Mouse (Mus musculus) hindbrain, embryonic 16.5 days (tissue): ENCODE results near the gene Ppm1l. TPM values are rescaled to one million over a fixed set of nuclear protein-coding genes. Genes with fewer than 3 reads are reported as not detected.
A peak's percentile ranks its signal among the peaks of the same experiment; 100 is the strongest.
"Not testable (repeated sequence)": the region's sequence is repeated elsewhere in the genome, so short reads cannot be mapped to it uniquely, and the experiment has no call there.

Experiments used
- ATAC-seq: fragments of 200-750 bp; cut with Nextera tagmentation; 2 replicates; pipeline ENCODE4 v1.8.0; 2017; ENCODE audit warnings: moderate TSS enrichment, moderate library complexity
- H3K27ac ChIP-seq: fragments of 300-500 bp; sonication (generic); 2 replicates; pipeline ENCODE4 v1.5.1; 2014; ENCODE audit warnings: low read depth, mild to moderate bottlenecking, control low read depth, low read length, moderate library complexity
- H3K27me3 ChIP-seq: fragments of 300-500 bp; sonication (generic); replicated peaks from 2 replicates; pipeline ENCODE4 v1.6.1; 2014; ENCODE audit warnings: low read length; ENCODE audit not compliant: control insufficient read depth, insufficient read depth
- H3K36me3 ChIP-seq: fragments of 300-500 bp; sonication (generic); 2 replicates; pipeline ENCODE4 v1.6.1; 2014; ENCODE audit warnings: mild to moderate bottlenecking, low read length, moderate library complexity, mixed read lengths; ENCODE audit not compliant: control insufficient read depth, insufficient read depth
- H3K4me1 ChIP-seq: fragments of 300-500 bp; sonication (generic); 2 replicates; pipeline ENCODE4 v1.6.1; 2014; ENCODE audit warnings: low read depth, low read length; ENCODE audit not compliant: control insufficient read depth, insufficient read depth
- H3K4me2 ChIP-seq: fragments of 300-500 bp; sonication (generic); 2 replicates; pipeline ENCODE4 v1.6.1; 2014; ENCODE audit warnings: mild to moderate bottlenecking, low read length, control low read depth, moderate library complexity
- H3K4me3 ChIP-seq: fragments of 300-500 bp; sonication (generic); 2 replicates; pipeline ENCODE4 v1.5.1; 2014; ENCODE audit warnings: mild to moderate bottlenecking, low read length, control low read depth, moderate library complexity
- H3K9ac ChIP-seq: fragments of 300-500 bp; sonication (generic); 2 replicates; pipeline ENCODE4 v1.6.1; 2014; ENCODE audit warnings: low read depth, mild to moderate bottlenecking, control low read depth, low read length, moderate library complexity
- H3K9me3 ChIP-seq: fragments of 300-500 bp; sonication (generic); 2 replicates; pipeline ENCODE4 v1.6.1; 2014; ENCODE audit warnings: mild to moderate bottlenecking, low read length, moderate library complexity; ENCODE audit not compliant: control insufficient read depth
- WGBS: fragments of 180-500 bp; shearing (Covaris S2); extraction: QIAGEN DNeasy Blood & Tissue Kit; methylation state at CpG from one replicate; pipeline ENCODE4 v1.1.7; 2014; 5-methylcytosine and 5-hydroxymethylcytosine counted together
- polyA plus RNA-seq: library from polyadenylated mRNA; unstranded; fragments of >200 nt; fragmentation: Nextera tagmentation; extraction: Ambion mirVana; gene quantifications from 2 replicates; pipeline ENCODE4 v1.2.1, GENCODE M21; 2015

The Ppm1l gene
- polyA plus RNA-seq, 1 experiment from 2014 or later, result 19.1 TPM

GRCm38 (mm10) chr3:69374538-69374937 lies 57.9 kb downstream of the Ppm1l start:
- H3K9ac ChIP-seq, result no peak overlapping the region
- H3K4me1 ChIP-seq, result peaks cover 2% of the 10 kb centered on the region; the same call in 1 of the 2 replicates
- 0 out of 2 replicates have a peak, but pooled peaks have one; percentile 41 for ATAC-seq
- no peaks in the 10 kb centered on the region for H3K9me3 ChIP-seq
- no peak overlapping the region for H3K4me3 ChIP-seq
- no peaks in the 10 kb centered on the region for H3K36me3 ChIP-seq
- H3K4me2 ChIP-seq, result no peak overlapping the region
- H3K27ac ChIP-seq, result no peak overlapping the region
- WGBS, result 81% methylated on average over 5 of the region's 5 CpGs
- H3K27me3 ChIP-seq, result no peaks in the 10 kb centered on the region

GRCm38 (mm10) chr3:69374983-69375382 lies 58.3 kb downstream of the Ppm1l start:
- Histone ChIP-seq H3K4me2 (no peak overlapping the region), H3K27me3 (no peaks in the 10 kb centered on the region), H3K27ac (no peak overlapping the region), H3K4me3 (no peak overlapping the region), H3K4me1 (peaks cover 2% of the 10 kb centered on the region; the same call in 1 of the 2 replicates), H3K9me3 (no peaks in the 10 kb centered on the region), H3K9ac (no peak overlapping the region), H3K36me3 (no peaks in the 10 kb centered on the region)
- ATAC-seq, result 0 out of 2 replicates have a peak, but pooled peaks have one; percentile 28
- 83% methylated on average over 5 of the region's 5 CpGs for WGBS

GRCm38 (mm10) chr3:69381213-69381612 lies 64.6 kb downstream of the Ppm1l start:
- no peaks in the 10 kb centered on the region for H3K4me1 ChIP-seq
- no peak overlapping the region for H3K4me3 ChIP-seq
- no peaks in the 10 kb centered on the region for H3K27me3 ChIP-seq
- no peak overlapping the region for H3K4me2 ChIP-seq
- H3K36me3 ChIP-seq, result no peaks in the 10 kb centered on the region
- whole genome bisulfite sequencing, result 83% methylated on average over 4 of the region's 4 CpGs
- H3K27ac ChIP-seq, result no peak overlapping the region
- no peak overlapping the region for H3K9ac ChIP-seq
- no peak for ATAC-seq
- no peaks in the 10 kb centered on the region for H3K9me3 ChIP-seq

GRCm38 (mm10) chr3:69391834-69392233 lies 75.2 kb downstream of the Ppm1l start:
- not testable (repeated sequence) for H3K27me3 ChIP-seq, H3K9me3 ChIP-seq, H3K27ac ChIP-seq, H3K9ac ChIP-seq, H3K36me3 ChIP-seq, ATAC-seq, H3K4me3 ChIP-seq, H3K4me2 ChIP-seq, H3K4me1 ChIP-seq
- 93% methylated on average over 10 of the region's 10 CpGs for WGBS

GRCm38 (mm10) chr3:69392298-69392697 lies 75.6 kb downstream of the Ppm1l start:
- Histone ChIP-seq H3K9ac (no peak overlapping the region), H3K4me3 (no peak overlapping the region), H3K9me3 (peaks cover 2% of the 10 kb centered on the region; the same call in 1 of the 2 replicates), H3K27ac (no peak overlapping the region), H3K4me2 (no peak overlapping the region), H3K4me1 (no peaks in the 10 kb centered on the region; the same call in 1 of the 2 replicates), H3K27me3 (no peaks in the 10 kb centered on the region), H3K36me3 (no peaks in the 10 kb centered on the region)
- ATAC-seq, result no peak
- whole genome bisulfite sequencing, result 74% methylated on average over 5 of the region's 5 CpGs

- H3K4me3 ChIP-seq, result no peak overlapping the region
- peaks cover 2% of the 10 kb centered on the region; the same call in 1 of the 2 replicates for H3K9me3 ChIP-seq
- no peak overlapping the region for H3K9ac ChIP-seq
- H3K36me3 ChIP-seq, result no peaks in the 10 kb centered on the region
- no peak overlapping the region for H3K4me2 ChIP-seq
- 82% methylated on average over 9 of the region's 9 CpGs for WGBS
- no peaks in the 10 kb centered on the region for H3K27me3 ChIP-seq
- no peak overlapping the region for H3K27ac ChIP-seq
- no peaks in the 10 kb centered on the region; the same call in 1 of the 2 replicates for H3K4me1 ChIP-seq
- ATAC-seq, result no peak; the same call in 1 of the 2 replicates
These were observed 76.4 kb downstream of the Ppm1l start for GRCm38 (mm10) chr3:69393079-69393478.

GRCm38 (mm10) chr3:69393991-69394390 lies 77.3 kb downstream of the Ppm1l start:
- Histone ChIP-seq H3K27me3 (no peaks in the 10 kb centered on the region), H3K4me2 (no peak overlapping the region), H3K27ac (no peak overlapping the region), H3K4me3 (no peak overlapping the region), H3K9ac (no peak overlapping the region), H3K4me1 (no peaks in the 10 kb centered on the region; the same call in 1 of the 2 replicates), H3K9me3 (peaks cover 2% of the 10 kb centered on the region; the same call in 1 of the 2 replicates), H3K36me3 (no peaks in the 10 kb centered on the region)
- 65% methylated on average over 3 of the region's 3 CpGs for WGBS
- ATAC-seq, result no peak

GRCm38 (mm10) chr3:69395084-69395483 lies 78.4 kb downstream of the Ppm1l start:
- H3K4me2 ChIP-seq, result no peak overlapping the region
- H3K36me3 ChIP-seq, result no peaks in the 10 kb centered on the region
- H3K9me3 ChIP-seq, result peaks cover 2% of the 10 kb centered on the region; the same call in 1 of the 2 replicates
- H3K27ac ChIP-seq, result no peak overlapping the region
- H3K27me3 ChIP-seq, result no peaks in the 10 kb centered on the region
- no peaks in the 10 kb centered on the region; the same call in 1 of the 2 replicates for H3K4me1 ChIP-seq
- ATAC-seq, result no peak
- 85% methylated on average over 5 of the region's 5 CpGs for WGBS
- H3K4me3 ChIP-seq, result no peak overlapping the region
- no peak overlapping the region for H3K9ac ChIP-seq

GRCm38 (mm10) chr3:69397733-69398132 lies 81.1 kb downstream of the Ppm1l start:
- Histone ChIP-seq H3K9me3 (peaks cover 2% of the 10 kb centered on the region; the same call in 1 of the 2 replicates), H3K4me2 (no peak overlapping the region), H3K4me1 (no peaks in the 10 kb centered on the region; the same call in 1 of the 2 replicates), H3K27me3 (no peaks in the 10 kb centered on the region), H3K4me3 (no peak overlapping the region), H3K27ac (no peak overlapping the region), H3K9ac (no peak overlapping the region), H3K36me3 (no peaks in the 10 kb centered on the region)
- ATAC-seq, result no peak
- WGBS, result 69% methylated on average over 5 of the region's 5 CpGs
